Mouse (Mus musculus) neural tube, embryonic 10.5 days (tissue): ENCODE measurements around the gene Ehf.

Experiments
- DNase-seq: peaks from one replicate; pipeline ENCODE4 v3.0.0-alpha.2; 2017; ENCODE audit warnings: low spot score; ENCODE audit errors: extremely low spot score

The Ehf gene

DNA sequence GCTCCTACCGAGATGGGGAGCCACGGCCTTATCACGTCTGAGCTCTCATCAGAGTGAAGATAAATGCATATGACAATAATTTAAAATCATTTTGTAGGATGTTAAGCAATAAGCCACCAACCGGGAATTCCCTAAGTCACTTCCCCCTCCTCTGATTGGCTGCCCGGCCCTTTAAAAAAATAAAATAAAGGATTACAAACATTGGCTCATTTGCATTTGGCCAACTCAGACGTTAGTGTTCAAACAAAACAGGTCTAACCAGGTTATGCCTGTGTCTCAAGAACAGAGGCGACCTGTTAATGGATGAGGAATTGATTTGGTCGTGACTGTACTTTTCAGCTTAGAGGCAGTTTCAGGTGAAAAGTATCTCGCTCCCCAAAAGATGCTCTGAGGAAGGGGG lies at the start of gene Ehf:
TSS of gene Ehf (minus strand) at position 147 of the 400 bp plus-strand sequence.
- DNase-seq = no peak

DNA sequence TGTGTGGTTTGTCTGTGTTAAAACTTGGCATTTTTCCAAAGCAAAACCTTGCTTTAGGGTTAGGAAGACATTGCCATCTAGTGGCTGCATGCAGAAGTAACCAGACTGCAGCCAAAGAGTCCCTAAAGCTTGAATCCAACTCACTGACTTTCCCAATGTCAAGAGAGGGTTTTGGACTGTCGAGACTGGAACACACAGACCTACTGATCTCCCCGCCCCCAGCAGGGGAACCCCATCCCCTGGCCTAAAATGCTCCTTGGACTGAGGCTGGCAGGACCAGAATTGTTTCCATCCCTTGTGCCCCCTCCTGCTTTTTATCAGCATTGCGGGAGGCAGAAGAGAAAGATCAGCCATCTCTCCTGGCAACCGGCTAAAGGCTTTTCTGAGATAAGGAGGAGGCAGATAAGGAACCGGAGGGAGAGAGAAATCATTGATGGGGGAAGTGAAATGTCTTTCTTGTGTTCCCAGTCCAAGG lies 44.4 kb upstream of the Ehf start:
- DNase-seq = peak; percentile 37

DNA sequence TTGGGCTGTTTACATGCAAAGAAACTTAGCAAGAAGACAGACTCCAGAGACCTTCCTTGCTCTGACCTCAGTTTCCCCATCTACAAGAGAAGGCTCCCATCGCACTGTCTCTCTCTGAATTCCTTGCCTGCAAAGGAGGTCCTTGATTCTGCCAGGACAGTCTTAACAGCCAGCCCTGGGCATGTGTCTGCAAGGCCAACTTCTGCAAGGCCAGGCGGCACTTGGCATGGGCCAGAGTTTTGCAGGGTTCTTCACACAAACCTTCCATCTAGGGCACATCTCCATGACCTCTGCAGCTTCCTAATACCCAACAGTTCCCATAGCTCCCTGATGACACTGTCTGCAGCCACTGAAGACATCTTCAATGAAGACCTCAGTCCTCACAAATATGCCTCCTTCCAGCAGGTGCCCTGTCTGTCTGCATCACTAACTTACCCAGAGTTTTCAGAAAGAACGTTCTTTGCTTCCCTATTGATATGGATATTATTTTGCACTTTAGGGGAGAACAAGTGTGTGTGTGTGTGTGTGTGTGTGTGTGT lies 43.7 kb upstream of the Ehf start:
- DNase-seq = no peak

DNA sequence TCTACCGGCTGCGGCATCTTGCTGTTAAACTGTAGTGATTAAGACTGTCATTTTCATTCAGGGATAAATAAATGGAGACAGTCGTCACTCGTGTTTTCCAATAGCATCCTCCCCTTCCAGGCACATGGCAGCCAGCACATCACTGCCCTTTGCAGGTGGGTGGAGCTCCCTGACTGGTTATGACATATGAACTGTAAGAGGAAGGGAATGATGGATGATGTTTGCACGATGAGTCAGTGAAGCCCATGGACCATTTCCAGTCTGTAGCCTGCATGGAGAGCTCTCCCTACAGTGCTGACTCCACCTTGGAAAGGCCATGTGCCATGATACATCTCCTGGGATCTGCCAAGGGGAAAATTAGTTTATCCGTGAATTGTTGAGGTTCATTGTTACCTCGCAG lies 40.5 kb upstream of the Ehf start:
- no peak for DNase-seq

DNA sequence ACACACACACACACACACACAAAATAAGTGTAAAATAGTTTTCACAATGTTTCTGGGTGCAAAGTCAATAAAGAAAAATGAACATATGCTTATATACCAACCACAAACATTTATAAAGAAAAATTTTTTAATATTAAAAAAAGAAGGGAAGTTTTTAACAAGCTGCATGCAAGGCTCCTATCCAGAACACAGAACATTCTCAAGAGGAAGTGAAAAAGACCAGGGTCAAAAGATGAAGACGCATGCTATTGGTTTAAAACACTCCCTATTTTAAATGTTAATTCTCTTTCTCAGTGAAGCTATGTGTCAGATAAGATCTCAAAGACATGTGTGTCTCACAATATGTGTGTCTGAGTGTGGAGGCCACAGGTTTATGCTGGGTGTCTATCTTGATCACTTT lies 39.0 kb upstream of the Ehf start:
- DNase-seq = no peak

DNA sequence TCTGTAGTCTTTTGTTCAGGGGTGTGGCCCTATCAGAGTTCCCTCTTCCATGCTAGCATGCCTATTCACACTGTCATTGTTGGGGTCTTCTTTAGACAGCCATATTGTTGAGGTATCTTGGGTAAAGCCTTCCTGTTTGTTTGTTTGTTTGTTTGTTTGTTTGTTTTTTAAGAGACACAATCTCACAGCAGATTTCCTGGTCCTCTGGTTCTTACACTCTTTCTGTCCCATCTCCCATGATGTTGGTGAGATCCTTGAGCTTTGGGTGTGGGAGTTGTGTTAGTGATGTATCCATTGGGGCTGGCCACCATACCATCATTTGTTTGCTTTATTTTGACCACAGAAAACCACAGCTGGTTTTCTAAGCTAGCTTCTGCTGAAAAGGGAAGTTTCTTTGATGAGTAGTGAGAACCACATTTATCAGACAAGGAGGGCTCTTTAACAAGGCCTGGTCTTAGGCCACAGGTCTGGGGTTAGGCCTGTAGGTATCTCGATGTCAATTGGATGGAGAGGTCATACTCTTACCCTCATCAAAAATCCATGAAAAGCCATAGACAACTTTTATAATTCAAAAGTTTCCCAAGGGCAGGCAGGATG lies 38.4 kb upstream of the Ehf start:
- no peak for DNase-seq

DNA sequence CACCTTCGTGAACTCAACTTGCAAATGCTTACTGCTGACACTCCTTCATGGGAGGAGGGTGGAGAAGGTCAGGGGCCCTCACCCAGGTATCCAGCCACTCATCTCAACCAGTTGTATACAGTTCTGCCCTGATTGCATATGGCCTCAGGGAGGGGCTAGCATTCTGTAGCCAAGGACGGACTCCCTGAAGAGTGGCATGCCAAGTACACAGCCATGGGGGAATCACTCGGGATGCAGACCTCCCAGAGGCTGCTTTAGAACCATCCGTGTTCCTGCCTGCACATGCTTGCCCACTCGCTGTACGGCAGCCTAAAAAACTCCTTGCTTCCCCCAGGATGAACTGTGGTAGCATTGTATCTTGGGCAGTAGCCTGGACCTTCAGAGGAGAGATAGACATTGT lies 35.6 kb upstream of the Ehf start:
- DNase-seq = no peak

DNA sequence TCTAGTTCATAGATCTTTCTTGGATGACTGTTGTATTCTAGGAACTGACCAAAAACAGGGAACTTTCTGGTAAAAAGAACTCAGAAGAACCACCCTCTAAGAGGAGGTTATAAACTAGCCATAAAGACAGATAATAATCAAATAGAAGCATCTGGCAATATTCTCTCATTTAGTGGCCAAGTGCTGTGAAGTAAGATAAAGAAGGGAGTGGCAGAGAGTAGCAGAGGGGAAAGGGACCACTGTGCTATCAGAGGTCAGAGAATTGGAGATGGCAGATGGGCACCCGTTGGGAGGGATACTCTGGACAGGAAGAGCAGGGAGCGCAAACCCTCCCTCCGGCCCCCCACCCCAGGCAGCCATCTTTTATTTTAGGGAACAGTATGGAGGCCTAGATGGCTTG lies 34.3 kb upstream of the Ehf start:
- DNase-seq = no peak

DNA sequence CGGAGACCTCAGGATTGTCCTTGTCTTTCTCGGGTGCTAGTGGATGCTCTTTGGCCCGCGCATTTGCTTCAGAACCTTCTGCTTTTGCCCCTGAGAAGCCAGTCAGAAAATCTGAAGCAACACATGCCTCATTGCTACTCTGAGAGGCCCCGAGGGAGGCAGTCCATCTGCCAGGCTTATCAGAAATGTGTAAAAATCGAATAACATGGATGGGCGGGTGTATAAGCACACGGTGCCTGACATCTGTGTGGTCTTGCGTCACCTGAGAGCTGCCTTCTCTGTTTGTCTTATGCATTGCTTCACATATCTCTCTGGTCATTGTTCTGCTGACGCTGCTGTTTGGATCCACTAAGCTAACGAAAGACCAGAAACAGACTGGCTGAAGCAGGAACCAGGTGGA lies 33.5 kb upstream of the Ehf start:
- DNase-seq = no peak

DNA sequence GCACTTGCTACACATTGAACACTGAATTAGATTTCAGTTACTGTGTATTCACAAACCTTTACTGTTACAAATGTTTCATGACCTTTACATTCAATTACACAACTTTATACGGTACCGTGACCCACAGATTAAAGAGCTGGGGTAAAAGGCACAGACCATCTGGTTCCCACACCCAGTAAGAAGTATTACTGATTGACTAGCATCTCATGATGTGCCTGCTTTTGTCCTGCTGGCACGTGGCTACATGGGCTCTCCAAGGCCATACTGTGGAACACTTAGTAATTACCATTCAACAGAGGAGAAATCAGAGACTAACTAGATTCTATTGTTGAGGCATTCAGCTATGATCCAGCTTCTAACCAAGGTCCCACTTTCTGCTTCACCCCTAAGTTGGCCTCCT lies 32.9 kb upstream of the Ehf start:
- DNase-seq = no peak

DNA sequence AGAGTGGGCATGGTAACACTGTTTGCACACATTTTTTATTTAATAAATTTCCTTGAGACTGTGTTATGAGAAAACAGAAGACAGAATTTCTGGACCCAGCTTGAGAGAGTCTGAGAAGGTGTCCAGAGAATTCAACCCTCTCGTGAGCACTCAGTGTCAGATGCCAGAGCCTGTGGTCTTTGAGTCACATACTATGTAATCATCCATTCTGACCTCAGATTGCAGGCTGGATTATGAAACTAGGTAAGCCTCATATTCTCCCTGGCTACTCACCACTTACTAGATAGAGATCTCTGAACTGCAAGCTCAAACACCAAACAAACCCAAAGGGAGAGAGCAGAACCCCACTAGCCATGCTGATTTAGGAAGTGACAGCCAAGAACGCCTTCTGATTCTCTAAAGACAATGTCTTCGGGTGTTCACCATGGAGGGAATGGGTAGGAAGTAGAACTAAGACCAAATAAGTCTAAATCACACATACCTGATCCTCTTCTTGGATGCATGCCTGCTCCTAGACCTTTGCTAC lies 28.7 kb upstream of the Ehf start:
- DNase-seq = no peak

DNA sequence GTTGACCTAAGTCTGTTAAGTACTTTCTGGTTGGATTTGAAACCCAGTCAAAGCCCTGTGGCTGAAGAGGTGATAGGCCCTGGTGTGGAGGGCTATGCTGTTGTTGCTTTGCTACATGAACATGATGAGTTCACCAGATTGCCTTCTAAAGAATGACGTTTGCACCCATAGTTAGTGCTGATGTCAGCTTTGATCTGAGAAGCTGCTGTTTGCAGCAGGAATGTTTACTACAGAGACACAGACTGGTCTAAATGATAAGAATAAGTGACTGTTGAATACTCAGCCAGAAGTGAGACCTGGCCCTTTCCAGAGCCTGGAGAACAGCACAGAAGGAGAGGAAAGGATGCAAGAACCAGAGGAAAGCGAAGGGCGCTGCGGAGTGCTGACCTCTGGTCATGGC lies 25.7 kb upstream of the Ehf start:
- DNase-seq = no peak

DNA sequence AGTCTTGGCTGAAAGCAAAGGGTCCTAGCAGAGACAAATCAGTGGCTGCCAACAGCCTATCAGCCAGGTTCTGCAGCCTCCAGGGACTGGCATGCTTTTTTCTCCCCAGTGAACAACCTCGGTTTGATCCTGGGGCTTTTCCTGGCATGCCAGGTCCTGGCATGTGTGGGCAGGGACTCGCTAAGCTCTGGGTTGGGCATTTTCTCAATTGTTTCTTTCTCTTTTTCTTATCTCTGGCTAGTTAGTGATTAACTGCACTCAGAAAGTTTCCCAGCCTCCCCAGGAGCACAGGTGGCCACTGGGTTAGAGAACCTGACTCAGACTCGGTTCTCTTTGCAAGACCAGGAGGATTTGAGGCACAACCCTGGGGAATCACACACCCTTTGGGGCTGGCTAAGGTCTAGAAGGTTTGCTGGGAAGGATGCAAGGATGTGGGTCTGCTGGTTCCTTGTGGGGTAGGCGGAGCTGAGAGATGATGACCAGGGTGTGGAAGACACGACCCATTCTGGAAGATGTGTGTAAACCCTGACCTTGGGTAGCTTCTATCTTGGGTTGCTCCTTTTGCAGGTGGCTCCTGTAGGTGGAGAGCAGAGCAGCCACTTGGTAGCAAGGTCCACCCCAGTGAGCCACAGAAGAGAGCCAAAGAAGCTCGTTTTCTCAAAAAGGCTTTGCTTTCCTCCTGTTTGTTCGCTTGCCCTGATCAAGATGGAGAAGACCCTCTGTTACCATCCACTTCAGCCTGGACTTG lies 22.4 kb upstream of the Ehf start:
- DNase-seq = no peak

DNA sequence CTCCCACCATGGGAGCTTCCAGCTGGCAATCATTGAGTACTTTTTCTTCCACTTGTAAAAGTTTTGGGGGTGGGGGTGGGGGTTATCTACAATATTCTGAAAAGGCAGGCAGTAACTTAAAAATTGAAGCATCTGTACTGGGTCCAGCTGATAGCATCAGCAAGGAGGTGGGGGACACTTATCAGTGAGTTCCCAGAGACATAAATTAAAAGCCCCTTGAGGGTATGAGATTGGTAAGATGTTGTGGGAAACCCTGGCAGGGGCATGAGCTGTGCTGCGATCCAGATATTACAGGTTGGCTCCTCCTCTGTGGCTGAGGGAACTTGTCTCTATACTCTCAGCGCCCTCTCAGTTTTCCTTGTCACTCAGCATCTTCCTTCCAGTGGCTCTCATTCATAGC lies 21.2 kb upstream of the Ehf start:
- DNase-seq = no peak

DNA sequence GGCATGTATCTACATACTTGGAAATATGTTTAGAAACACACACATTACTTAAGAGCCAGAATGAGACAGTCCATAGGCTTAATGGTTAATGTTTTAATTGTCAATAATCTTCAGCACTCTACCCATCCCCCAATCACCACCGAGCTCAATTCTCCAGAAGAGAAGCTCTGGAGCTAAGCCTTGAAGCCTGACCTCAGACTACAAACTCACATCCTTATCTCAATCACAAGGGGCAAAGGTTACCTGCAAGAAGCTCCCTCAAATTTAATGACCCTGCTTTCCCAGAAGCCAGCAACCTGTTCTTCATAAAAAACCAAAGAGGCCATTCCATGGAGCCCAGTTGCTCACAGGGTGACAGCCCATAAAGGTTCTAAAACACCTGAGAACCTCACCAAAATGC lies 19.1 kb upstream of the Ehf start:
- DNase-seq = no peak

DNA sequence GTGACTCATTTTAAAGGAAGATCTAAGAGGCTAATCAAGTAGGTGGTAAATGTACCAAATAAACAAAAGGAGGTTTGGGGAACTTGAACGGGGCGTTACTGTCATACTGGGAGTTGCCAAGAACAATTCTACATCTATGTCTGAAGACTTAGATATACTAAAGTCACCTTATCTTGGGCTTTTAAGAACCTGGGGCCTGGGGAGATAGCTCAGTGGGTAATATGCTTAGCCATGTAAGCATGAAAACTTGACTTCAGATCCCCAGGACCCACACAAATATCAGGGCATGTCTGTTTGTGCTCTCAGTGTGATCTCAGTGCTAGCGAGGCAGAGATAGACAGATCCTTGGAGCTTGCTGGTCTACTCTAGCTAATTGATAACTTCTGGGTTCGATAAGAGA lies 18.6 kb upstream of the Ehf start:
- no peak for DNase-seq

DNA sequence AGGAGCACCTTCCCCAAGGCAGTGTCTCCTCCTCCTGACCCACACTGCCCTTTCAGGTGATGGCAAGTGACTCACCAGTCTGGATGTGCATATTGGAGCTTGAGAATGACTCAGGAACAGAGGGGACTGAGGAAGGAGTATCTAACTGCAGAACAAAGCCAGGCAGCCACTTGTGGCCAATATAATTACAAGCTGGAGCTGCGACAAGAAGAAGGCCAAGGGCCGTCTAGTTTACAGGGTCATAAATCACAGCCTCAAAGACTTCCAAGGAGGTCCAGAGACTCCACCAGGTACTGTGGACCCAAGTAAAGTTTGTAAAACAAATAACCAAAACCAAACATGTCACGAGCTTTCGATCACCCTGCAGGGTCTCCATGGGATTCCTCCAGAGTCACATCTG lies 10.9 kb upstream of the Ehf start:
- no peak for DNase-seq

DNA sequence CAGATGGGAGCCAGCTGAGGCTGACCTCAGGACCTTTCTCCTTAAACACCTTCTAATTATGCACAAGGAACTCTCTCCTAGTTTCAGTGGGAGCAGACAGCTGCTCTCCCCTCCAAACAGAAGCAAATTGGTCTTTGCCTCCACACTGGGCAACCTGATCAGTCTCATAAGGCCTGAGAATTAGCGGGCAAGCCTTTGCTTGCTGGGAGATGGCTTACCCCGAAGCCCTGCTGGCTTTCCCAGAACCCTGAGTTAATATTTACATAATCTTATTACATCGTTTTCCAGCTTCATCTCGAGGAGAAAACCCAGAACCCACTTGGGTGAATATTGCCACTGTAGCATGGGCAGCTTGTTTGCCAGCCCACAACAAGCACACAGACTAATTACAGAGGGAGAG lies 9.6 kb upstream of the Ehf start:
- no peak for DNase-seq

DNA sequence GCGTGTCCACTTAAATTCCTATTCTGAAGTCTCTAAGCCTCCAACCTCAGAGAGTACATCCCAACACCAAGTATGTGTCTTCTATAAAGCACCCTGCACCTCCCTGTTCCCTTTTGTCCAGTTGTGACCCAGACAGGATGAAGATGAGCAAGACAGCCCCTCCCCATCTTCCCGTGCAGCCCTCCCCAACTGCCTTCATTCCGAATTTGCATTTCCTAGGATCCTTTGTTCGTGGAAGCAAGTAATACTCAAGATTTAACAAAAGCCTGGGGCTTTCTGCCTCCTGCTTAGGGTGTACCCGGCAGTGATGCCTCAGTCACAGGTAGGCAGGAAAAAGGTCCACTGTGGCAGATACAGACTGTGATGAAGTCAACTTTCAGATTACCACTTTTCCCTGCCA lies 7.6 kb upstream of the Ehf start:
- DNase-seq = no peak

DNA sequence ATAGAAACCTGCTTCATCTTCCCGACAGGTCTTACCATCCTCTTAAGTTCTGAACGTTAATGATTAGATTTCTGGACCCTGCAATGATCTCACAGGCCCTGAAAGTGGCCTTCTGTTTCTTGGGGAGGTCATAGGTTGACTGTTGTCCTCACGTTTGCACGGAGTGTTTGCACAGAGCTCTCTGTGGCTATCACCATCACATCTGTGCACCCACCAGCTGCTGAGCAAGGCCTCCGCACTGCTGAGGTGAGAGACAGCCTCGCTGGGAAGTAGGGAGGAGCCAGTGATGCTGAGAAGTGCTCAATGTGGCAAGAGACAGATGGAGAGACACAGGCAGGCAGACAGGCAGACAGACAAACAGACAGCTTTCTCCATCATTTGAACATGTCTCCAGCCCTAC lies 3.6 kb upstream of the Ehf start:
- no peak for DNase-seq

DNA sequence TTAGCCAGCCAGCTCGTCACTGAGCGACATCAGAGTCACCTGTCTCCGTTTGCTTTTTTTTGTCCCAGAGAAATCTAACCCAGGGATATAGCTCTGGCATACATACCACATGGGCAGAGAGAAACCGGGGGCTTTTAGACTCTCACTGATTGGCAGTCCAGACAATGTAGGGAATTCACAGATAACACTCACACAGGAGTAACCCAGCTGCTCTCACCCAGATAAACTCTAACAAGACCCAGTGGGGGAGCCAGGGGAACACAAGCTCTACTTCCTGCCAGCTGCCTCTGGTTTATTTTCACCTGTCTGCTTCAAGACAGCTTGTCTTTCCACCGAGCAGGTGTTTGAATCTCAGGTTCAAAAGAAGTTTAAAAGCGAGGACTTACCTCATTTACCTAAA lies 409 bp downstream of the Ehf start:
- no peak for DNase-seq

DNA sequence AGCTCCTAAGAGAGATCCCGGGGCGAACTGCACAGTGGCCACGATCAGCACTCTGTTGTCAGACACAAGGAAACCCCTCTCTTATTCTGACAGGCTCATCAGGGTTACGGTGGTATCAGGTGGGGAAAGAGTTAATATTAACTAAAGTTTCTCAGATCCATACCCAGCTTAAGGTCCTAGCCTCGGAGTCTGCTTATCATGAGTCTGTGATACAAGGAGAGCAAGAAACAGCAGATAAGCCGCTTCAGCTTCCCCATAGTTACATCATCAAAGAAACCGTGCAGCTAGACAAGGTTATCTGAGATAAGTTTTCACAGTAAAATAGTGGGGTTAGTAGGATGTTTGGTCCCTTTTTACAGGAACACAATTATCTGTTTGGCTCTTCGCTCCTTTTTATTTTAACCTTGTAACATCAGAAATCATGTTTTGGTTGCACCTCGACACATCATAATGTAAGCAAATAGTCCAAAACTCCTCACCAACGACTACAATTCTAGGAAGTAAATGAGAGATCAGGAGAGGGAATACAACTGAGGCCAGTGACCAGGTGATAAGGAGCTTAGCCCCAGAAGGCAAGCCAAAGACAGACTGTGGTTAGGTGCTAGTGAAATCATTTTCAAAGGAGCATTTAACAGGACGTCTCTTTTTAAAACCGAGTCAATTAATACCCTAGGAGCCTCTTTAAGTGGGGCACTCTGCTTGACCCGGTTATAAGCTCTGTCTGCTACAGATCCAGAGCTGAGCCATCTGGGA lies 4.2 kb downstream of the Ehf start:
- no peak for DNase-seq
